11 mouse cellular contexts compared by ENCODE assay signal in the genomic region with DNA sequence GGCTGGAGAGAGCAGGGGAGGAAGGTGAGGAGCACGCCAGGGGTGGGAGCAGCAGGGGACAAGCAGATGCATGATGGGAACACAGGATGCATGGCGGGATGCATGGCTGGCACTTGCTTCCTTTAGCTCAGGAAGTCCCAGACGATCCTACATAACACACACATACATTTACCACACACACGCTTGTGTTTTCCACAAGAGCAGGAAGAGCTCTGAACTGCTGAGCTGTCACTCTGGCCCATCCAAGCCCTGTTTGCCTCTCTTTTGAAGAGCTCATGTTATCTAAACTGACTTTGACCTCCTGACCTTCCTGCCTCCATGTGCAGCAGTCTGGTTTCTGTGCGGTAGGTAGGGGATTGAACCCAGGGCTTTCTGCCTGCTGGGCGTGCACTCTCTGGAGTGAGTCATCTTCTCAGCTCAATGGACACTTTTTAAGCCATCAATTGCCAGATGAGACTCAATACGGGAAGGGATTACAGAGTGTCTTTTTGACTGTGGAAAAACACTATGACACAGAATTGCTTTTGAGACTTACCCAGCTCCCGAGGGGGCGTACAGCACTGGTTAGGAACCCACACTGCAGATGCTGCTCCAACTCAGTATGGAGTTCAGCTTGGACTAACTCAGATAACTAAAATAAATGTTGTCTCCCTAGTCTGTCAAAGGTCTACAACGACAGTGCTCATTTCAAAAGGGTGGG. TPM values are rescaled to one million over a fixed set of nuclear protein-coding genes. Genes with fewer than 3 reads are reported as not detected.
DNase-seq lines count a peak whose midpoint lies in the region; ATAC-seq lines count a peak whose summit lies in the region.
"Had no signal": no experiment of that assay in that cellular context is flagged by ENCODE, and none has a peak within 500 bp of the region (broad histone marks: within the 10 kb centered on the region; RNA-seq: fewer than 3 reads in every experiment).

No protein-coding gene starts in this region.

- ATAC-seq in heart, embryonic 11.5 days (replicated peaks; ENCODE audit: insufficient number of reproducible peaks, low FRiP score, low TSS enrichment), result no peak
- peak; percentile 44 for ATAC-seq in liver, embryonic 13.5 days (ENCODE audit: low read depth)
- ATAC-seq: midbrain, embryonic 16.5 days had no signal

- peak overlapping the region; percentile 20 for H3K4me3 ChIP-seq in heart, embryonic 11.5 days (ENCODE audit: low read depth, low read length)
- peak overlapping the region; percentile 34 for H3K4me3 ChIP-seq in liver, embryonic 13.5 days (replicated peaks)

- peak overlapping the region; percentile 39; the same call in 1 of the 2 replicates for H3K9ac ChIP-seq in heart, embryonic 11.5 days (ENCODE audit: low read depth, low read length)
- 0 out of 2 replicates have a peak overlapping the region, but pooled peaks have one; percentile 33 for H3K9ac ChIP-seq in liver, embryonic 13.5 days

- no peaks in the 10 kb centered on the region for H3K27me3 ChIP-seq in heart, embryonic 11.5 days (ENCODE audit: control insufficient read depth, insufficient read depth, low read length)
- no peaks in the 10 kb centered on the region for H3K27me3 ChIP-seq in liver, embryonic 13.5 days

- H3K4me2 ChIP-seq in heart, embryonic 11.5 days, result peak overlapping the region; percentile 53
- peak overlapping the region; percentile 54 for H3K4me2 ChIP-seq in liver, embryonic 13.5 days

- DNase-seq in heart, postnatal 4 days, result no peak
- peak; percentile 23 for DNase-seq in lung, postnatal 10 days
- DNase-seq in lung, adult 18-20 months, result no peak
- DNase-seq in embryo, embryonic 11 days, result peak; percentile 33
- no peak for DNase-seq in liver, embryonic 13.5 days
- DNase-seq in cerebellum, postnatal 36 days, result no peak
- DNase-seq in cerebellum, postnatal 14 days, result no peak
- DNase-seq: cerebellum, postnatal 25 days had no signal

- peak overlapping the region; percentile 31; the same call in 1 of the 2 replicates for H3K27ac ChIP-seq in heart, embryonic 11.5 days (ENCODE audit: low read depth, low read length)
- peak overlapping the region; percentile 37 for H3K27ac ChIP-seq in liver, embryonic 13.5 days

- H3K36me3 ChIP-seq in heart, embryonic 11.5 days (ENCODE audit: control insufficient read depth, insufficient read depth, low read length), result no peaks in the 10 kb centered on the region
- H3K36me3 ChIP-seq in liver, embryonic 13.5 days, result no peaks in the 10 kb centered on the region

- no peaks in the 10 kb centered on the region for H3K9me3 ChIP-seq in heart, embryonic 11.5 days (replicated peaks; ENCODE audit: control insufficient read depth, low read length)
- H3K9me3 ChIP-seq in liver, embryonic 13.5 days (replicated peaks), result no peaks in the 10 kb centered on the region

- H3K4me1 ChIP-seq in heart, embryonic 11.5 days (ENCODE audit: control insufficient read depth, insufficient read depth, low read length), result peaks cover 9% of the 10 kb centered on the region; the same call in 1 of the 2 replicates
- H3K4me1 ChIP-seq in liver, embryonic 13.5 days (replicated peaks), result peaks cover 22% of the 10 kb centered on the region

- WGBS in heart, embryonic 11.5 days (ENCODE audit: insufficient replicate concordance), result 46% methylated on average over 10 of the region's 10 CpGs
- WGBS in liver, embryonic 13.5 days (ENCODE audit: insufficient replicate concordance), result 37% methylated on average over 10 of the region's 10 CpGs

RNA-seq across cellular contexts. Expression of a gene that starts 14.1 kb away (rescaled TPM):
- 5.3 and 8.1 TPM in 2 replicates for polyA plus RNA-seq in heart, embryonic 11.5 days (2014; fragmentation: Nextera tagmentation; extraction: Ambion mirVana)
- total RNA-seq in heart, postnatal 4 days (2021), result 10 to 100 TPM; 30.4 to 33.0 TPM
- polyA plus RNA-seq in liver, embryonic 13.5 days (2015; fragmentation: Nextera tagmentation; extraction: Ambion mirVana), result 4.0 TPM in 2 replicates
- total RNA-seq: hematopoietic stem cell, adult 5-6 weeks had no signal

RNA-seq across cellular contexts. Expression of a gene that starts 18.1 kb away (rescaled TPM):
- 25.3 and 26.9 TPM in 2 replicates for polyA plus RNA-seq in heart, embryonic 11.5 days (2014; fragmentation: Nextera tagmentation; extraction: Ambion mirVana)
- 10 to 100 TPM; 24.1 to 28.6 TPM for total RNA-seq in heart, postnatal 4 days (2021)
- 10.0 and 11.7 TPM in 2 replicates for polyA plus RNA-seq in liver, embryonic 13.5 days (2015; fragmentation: Nextera tagmentation; extraction: Ambion mirVana)

RNA-seq across cellular contexts. Expression of a gene that starts 24.4 kb away (rescaled TPM):
- polyA plus RNA-seq in heart, embryonic 11.5 days (2014; fragmentation: Nextera tagmentation; extraction: Ambion mirVana), result 148 and 151 TPM in 2 replicates
- total RNA-seq in heart, postnatal 4 days (2021), result 10 to 100 TPM; 69.0 to 74.2 TPM
- 75.0 and 85.0 TPM in 2 replicates for polyA plus RNA-seq in liver, embryonic 13.5 days (2015; fragmentation: Nextera tagmentation; extraction: Ambion mirVana)

RNA-seq across cellular contexts. Expression of a gene that starts 39.3 kb away (rescaled TPM):
- polyA plus RNA-seq in heart, embryonic 11.5 days (2014; fragmentation: Nextera tagmentation; extraction: Ambion mirVana), result 76.0 TPM in 2 replicates
- 10 to 100 TPM; 50.0 to 58.0 TPM for total RNA-seq in heart, postnatal 4 days (2021)
- 21.2 and 22.9 TPM in 2 replicates for polyA plus RNA-seq in liver, embryonic 13.5 days (2015; fragmentation: Nextera tagmentation; extraction: Ambion mirVana)

RNA-seq across cellular contexts. Expression of a gene that starts 57.8 kb away (rescaled TPM):
- polyA plus RNA-seq in heart, embryonic 11.5 days (2014; fragmentation: Nextera tagmentation; extraction: Ambion mirVana), result 70.3 and 73.9 TPM in 2 replicates
- 100 to 1,000 TPM; 140 to 143 TPM for total RNA-seq in heart, postnatal 4 days (2021)
- 65.8 and 72.5 TPM in 2 replicates for polyA plus RNA-seq in liver, embryonic 13.5 days (2015; fragmentation: Nextera tagmentation; extraction: Ambion mirVana)

Comparison
In these comparisons a context has a peak if more than half of its experiments do, and no peak if none do; other contexts are left out.
1. DNase-seq: peak in lung, postnatal 10 days (single experiment) and embryo, embryonic 11 days (single experiment); none in heart, postnatal 4 days (single experiment), lung, adult 18-20 months (0 of 2), liver, embryonic 13.5 days (single experiment), cerebellum, postnatal 36 days (0 of 2) and cerebellum, postnatal 14 days (0 of 2).